Mouse (Mus musculus) forebrain, embryonic 14.5 days (tissue): Measurements from ENCODE around the gene Extl1. TPM values are rescaled to one million over a fixed set of nuclear protein-coding genes. Genes with fewer than 3 reads are reported as not detected.

Experiments
- ATAC-seq: fragments of 200-750 bp; cut with Nextera tagmentation; 2 replicates; pipeline ENCODE4 v1.8.0; 2017; ENCODE audit warnings: mild to moderate bottlenecking, moderate library complexity
- DNase-seq: peaks from one replicate; pipeline ENCODE4 v3.0.0-alpha.2; 2015; ENCODE audit warnings: low spot score
- H3K27ac ChIP-seq: fragments of 300-500 bp; sonication (generic); 2 replicates; pipeline ENCODE4 v1.5.1; 2014; ENCODE audit warnings: low read depth, mild to moderate bottlenecking, control low read depth, low read length, moderate library complexity
- H3K27me3 ChIP-seq: fragments of 300-500 bp; sonication (generic); replicated peaks from 2 replicates; pipeline ENCODE4 v1.6.1; 2014; ENCODE audit warnings: low read length, control low read depth, mixed read lengths; ENCODE audit not compliant: control insufficient read depth, insufficient read depth
- H3K36me3 ChIP-seq: fragments of 300-500 bp; sonication (generic); 2 replicates; pipeline ENCODE4 v1.6.1; 2014; ENCODE audit warnings: low read length, control low read depth; ENCODE audit not compliant: control insufficient read depth, insufficient read depth
- H3K4me1 ChIP-seq: fragments of 300-500 bp; sonication (generic); 2 replicates; pipeline ENCODE4 v1.6.1; 2014; ENCODE audit warnings: antibody characterized with exemption, low read length, control low read depth; ENCODE audit not compliant: control insufficient read depth, insufficient read depth
- H3K4me2 ChIP-seq: fragments of 300-500 bp; sonication (generic); 2 replicates; pipeline ENCODE4 v1.6.1; 2014; ENCODE audit warnings: mild to moderate bottlenecking, control low read depth, low read length
- H3K4me3 ChIP-seq: fragments of 300-500 bp; sonication (generic); 2 replicates; pipeline ENCODE4 v1.5.1; 2014; ENCODE audit warnings: low read depth, low read length, control low read depth
- H3K9ac ChIP-seq: fragments of 300-500 bp; sonication (generic); 2 replicates; pipeline ENCODE4 v1.6.1; 2014; ENCODE audit warnings: mild to moderate bottlenecking, low read length, control low read depth, moderate library complexity
- H3K9me3 ChIP-seq: fragments of 300-500 bp; sonication (generic); replicated peaks from 2 replicates; pipeline ENCODE4 v1.6.1; 2016; ENCODE audit warnings: low read length, control low read depth, mixed read lengths; ENCODE audit not compliant: control insufficient read depth
- WGBS: fragments of 180-500 bp; shearing (Covaris S2); extraction: QIAGEN DNeasy Blood & Tissue Kit; methylation state at CpG from one replicate; pipeline ENCODE4 v1.1.7; 2014; 5-methylcytosine and 5-hydroxymethylcytosine counted together
- polyA plus RNA-seq: library from polyadenylated mRNA; unstranded; fragments of >200 nt; fragmentation: Nextera tagmentation; extraction: Ambion mirVana; gene quantifications from 2 replicates; pipeline ENCODE4 v1.2.1, GENCODE M21; 2014

Extl1 gene
- polyA plus RNA-seq, 1 experiment from 2014 or later: 0.14 TPM

- Histone ChIP-seq H3K9me3 (no peaks in the 10 kb centered on the region), H3K4me1 (no peaks in the 10 kb centered on the region), H3K27me3 (no peaks in the 10 kb centered on the region), H3K4me3 (no peak overlapping the region), H3K4me2 (no peak overlapping the region), H3K36me3 (no peaks in the 10 kb centered on the region), H3K9ac (no peak overlapping the region), H3K27ac (no peak overlapping the region)
- 69% methylated on average over 5 of the region's 5 CpGs for WGBS
- ATAC-seq (no peak), DNase-seq (no peak)
These were observed 25.6 kb upstream of the Extl1 start for GRCm38 (mm10) chr4:134409286-134409685.

- Histone ChIP-seq H3K4me2 (no peak overlapping the region), H3K36me3 (no peaks in the 10 kb centered on the region), H3K4me3 (no peak overlapping the region), H3K27me3 (no peaks in the 10 kb centered on the region), H3K27ac (no peak overlapping the region), H3K9me3 (no peaks in the 10 kb centered on the region), H3K9ac (no peak overlapping the region), H3K4me1 (peaks cover 19% of the 10 kb centered on the region)
- DNase-seq (peak; percentile 32), ATAC-seq (no peak)
- WGBS: 45% methylated on average over 7 of the region's 7 CpGs
These were observed 20.1 kb upstream of the Extl1 start for GRCm38 (mm10) chr4:134403721-134404120.

- WGBS: 82% methylated on average over 16 of the region's 16 CpGs
- DNase-seq (no peak), ATAC-seq (no peak)
- no peaks in the 10 kb centered on the region for H3K27me3 ChIP-seq
- no peak overlapping the region for H3K27ac ChIP-seq
- H3K36me3 ChIP-seq: no peaks in the 10 kb centered on the region
- H3K4me2 ChIP-seq: no peak overlapping the region
- peaks cover 19% of the 10 kb centered on the region for H3K4me1 ChIP-seq
- no peaks in the 10 kb centered on the region for H3K9me3 ChIP-seq
- no peak overlapping the region for H3K4me3 ChIP-seq
- H3K9ac ChIP-seq: no peak overlapping the region
These were observed 19.1 kb upstream of the Extl1 start for GRCm38 (mm10) chr4:134402571-134403262.

GRCm38 (mm10) chr4:134401856-134402570 lies 18.4 kb upstream of the Extl1 start:
- Histone ChIP-seq H3K36me3 (no peaks in the 10 kb centered on the region), H3K9ac (no peak overlapping the region), H3K27me3 (no peaks in the 10 kb centered on the region), H3K4me2 (0 out of 2 replicates have a peak overlapping the region, but pooled peaks have one; percentile 67), H3K9me3 (no peaks in the 10 kb centered on the region), H3K4me3 (no peak overlapping the region), H3K4me1 (peaks cover 22% of the 10 kb centered on the region), H3K27ac (0 out of 2 replicates have a peak overlapping the region, but pooled peaks have one; percentile 76)
- 69% methylated on average over 16 of the region's 16 CpGs for WGBS
- ATAC-seq (0 out of 2 replicates have a peak, but pooled peaks have one; percentile 18), DNase-seq (no peak)

- no peaks in the 10 kb centered on the region for H3K27me3 ChIP-seq
- peaks cover 23% of the 10 kb centered on the region for H3K4me1 ChIP-seq
- WGBS: 9% methylated on average over 19 of the region's 19 CpGs
- no peaks in the 10 kb centered on the region for H3K36me3 ChIP-seq
- peak; percentile 78 for DNase-seq
- H3K27ac ChIP-seq: peak overlapping the region; percentile 76; the same call in 1 of the 2 replicates
- peak overlapping the region; percentile 56 for H3K9ac ChIP-seq
- no peaks in the 10 kb centered on the region for H3K9me3 ChIP-seq
- ATAC-seq: peak; percentile 78
- peak overlapping the region; percentile 31 for H3K4me3 ChIP-seq
- H3K4me2 ChIP-seq: peak overlapping the region; percentile 67
These were observed 17.6 kb upstream of the Extl1 start for GRCm38 (mm10) chr4:134401181-134401661.

GRCm38 (mm10) chr4:134400206-134400605 lies 16.6 kb upstream of the Extl1 start:
- H3K27ac ChIP-seq: no peak overlapping the region
- H3K9me3 ChIP-seq: no peaks in the 10 kb centered on the region
- no peaks in the 10 kb centered on the region for H3K36me3 ChIP-seq
- peak overlapping the region; percentile 67 for H3K4me2 ChIP-seq
- no peak overlapping the region for H3K4me3 ChIP-seq
- H3K9ac ChIP-seq: no peak overlapping the region
- DNase-seq: peak; percentile 66
- ATAC-seq: no peak
- 7% methylated on average over 5 of the region's 5 CpGs for WGBS
- no peaks in the 10 kb centered on the region for H3K27me3 ChIP-seq
- H3K4me1 ChIP-seq: peaks cover 23% of the 10 kb centered on the region

GRCm38 (mm10) chr4:134397732-134398131 lies 14.1 kb upstream of the Extl1 start:
- ATAC-seq (no peak), DNase-seq (no peak)
- Histone ChIP-seq H3K4me1 (peaks cover 23% of the 10 kb centered on the region), H3K9ac (no peak overlapping the region), H3K27me3 (no peaks in the 10 kb centered on the region), H3K9me3 (no peaks in the 10 kb centered on the region), H3K27ac (no peak overlapping the region), H3K4me3 (no peak overlapping the region), H3K36me3 (no peaks in the 10 kb centered on the region), H3K4me2 (peak overlapping the region; percentile 68; the same call in 1 of the 2 replicates)
- 92% methylated on average over 9 of the region's 9 CpGs for WGBS

- WGBS: 24% methylated on average over 7 of the region's 7 CpGs
- peak overlapping the region; percentile 9; the same call in 1 of the 2 replicates for H3K27ac ChIP-seq
- peaks cover 23% of the 10 kb centered on the region for H3K4me1 ChIP-seq
- H3K9me3 ChIP-seq: no peaks in the 10 kb centered on the region
- DNase-seq (peak; percentile 35), ATAC-seq (no peak)
- peak overlapping the region; percentile 68 for H3K4me2 ChIP-seq
- no peaks in the 10 kb centered on the region for H3K27me3 ChIP-seq
- H3K9ac ChIP-seq: peak overlapping the region; percentile 29; the same call in 1 of the 2 replicates
- peak overlapping the region; percentile 46; the same call in 1 of the 2 replicates for H3K4me3 ChIP-seq
- H3K36me3 ChIP-seq: no peaks in the 10 kb centered on the region
These were observed 13.5 kb upstream of the Extl1 start for GRCm38 (mm10) chr4:134397121-134397520.
